Mouse (Mus musculus) liver, adult 10 weeks (tissue): ENCODE results near the gene Rraga. TPM values are rescaled to one million over a fixed set of nuclear protein-coding genes. Genes with fewer than 3 reads are reported as not detected.

Source experiments
- polyA plus RNA-seq: library from polyadenylated mRNA; stranded (reverse); fragments of 350-450 nt; fragmentation: Illumina TruSeq; extraction: RNeasy Lipid Tissue Mini Kit (QIAGEN cat#74804); gene quantifications from one replicate; pipeline ENCODE4 v1.2.3, GENCODE M21; 2014; ENCODE audit warnings: low read depth, low replicate concordance

Gene Rraga
- 48.0 TPM for polyA plus RNA-seq

DNA sequence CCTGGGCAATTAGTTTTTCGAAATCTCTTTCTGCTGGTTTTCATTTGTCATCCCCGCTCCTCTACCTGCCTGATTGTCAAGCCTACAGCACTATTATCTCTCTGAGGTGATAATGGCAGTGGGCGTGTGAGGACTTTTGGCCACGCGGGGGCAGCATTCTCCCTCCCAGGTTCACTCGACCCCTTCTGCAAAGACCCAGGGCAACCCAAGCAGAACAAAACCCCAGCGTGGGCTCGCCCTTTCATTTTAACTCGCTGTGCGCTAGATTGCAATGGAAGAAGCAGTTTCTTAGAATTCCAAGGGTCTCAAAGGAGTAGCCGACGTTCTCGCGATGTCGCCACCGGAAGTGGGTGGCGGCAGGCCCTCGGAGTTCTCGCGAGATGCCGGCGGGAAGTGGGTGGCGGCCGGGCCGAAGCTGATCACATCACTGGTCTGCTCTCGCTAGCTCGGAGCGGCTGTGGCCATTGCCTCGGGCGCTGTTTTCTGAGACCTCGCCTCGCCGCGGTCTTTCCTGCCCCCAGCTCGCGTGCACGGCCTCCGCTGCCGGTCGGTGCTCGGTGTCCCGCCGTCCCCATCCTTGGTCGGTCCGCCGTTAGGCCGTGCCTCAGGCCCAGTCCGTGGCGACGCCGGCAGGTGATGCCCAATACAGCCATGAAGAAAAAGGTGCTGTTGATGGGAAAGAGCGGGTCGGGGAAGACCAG is at the start of gene Rraga:
Gene Rraga, plus strand, starts transcription at position 386 of the 701 bp plus-strand sequence.

DNA sequence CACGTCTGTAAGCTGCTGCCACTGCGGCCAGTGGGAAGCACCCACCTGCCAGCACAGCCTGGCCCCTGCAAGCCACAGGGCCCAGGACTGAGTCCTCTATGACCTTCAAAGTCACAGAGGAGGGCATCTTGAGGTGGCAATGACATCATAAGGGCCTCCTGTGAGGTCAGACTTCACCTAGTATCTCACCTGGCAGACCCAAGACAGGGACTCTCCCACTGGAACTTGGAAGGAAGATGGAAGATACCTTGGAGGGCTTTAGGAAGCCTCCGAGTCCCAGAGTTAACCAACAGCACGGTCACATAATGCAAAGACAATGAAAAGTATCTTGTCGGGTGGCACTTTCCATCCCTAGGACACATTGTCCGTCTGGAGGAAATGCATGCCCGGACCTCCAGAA is 17.2 kb upstream of the Rraga start, which contains the start of gene Saxo1:
Gene Saxo1, minus strand, starts transcription at position 101 of the 400 bp plus-strand sequence.

DNA sequence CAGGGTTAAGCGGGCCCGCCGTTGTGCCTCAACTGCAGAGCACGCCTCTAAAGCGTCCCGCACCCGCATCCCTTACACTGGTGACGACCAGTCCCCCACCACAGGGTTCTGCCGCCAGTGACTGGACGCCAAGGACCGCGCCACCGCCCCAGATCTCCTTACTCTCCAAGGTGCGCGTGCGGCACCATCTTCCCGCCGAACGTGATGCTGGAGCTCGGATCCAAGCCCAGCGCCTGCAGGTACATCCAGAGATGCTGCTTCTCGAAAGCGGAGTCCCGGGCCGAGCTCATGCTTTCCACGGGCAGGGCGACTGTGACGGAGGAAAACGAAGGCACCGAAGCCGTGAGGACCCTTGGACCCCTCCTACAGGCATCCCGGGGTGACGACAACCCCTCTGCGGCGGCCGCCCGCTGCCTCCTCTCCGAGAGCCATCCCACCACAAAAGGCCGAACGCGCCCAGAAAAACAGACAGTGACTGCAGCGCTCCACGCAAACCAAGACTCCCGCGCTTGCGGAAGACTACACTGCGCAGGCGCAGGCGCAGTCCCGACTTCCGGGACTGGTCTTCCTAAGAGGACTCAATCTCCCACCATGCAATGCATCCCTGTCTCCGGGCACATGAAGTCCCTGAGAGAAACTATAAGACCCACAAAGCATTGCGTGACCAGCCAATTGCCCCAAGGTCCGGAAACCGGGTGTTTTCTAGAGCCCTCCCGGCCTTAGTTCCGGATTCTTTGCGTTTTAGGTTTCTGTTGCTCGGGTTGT is 36.2 kb downstream of the Rraga start, which contains the start of gene Haus6:
Gene Haus6, minus strand, starts transcription at position 532 of the 765 bp plus-strand sequence.

Other genes with a start within 250 kb of the Rraga start
- gene Saxo1, start 17.3 kb upstream of the Rraga start, polyA plus RNA-seq = not detected
- gene Haus6, start 36.4 kb downstream of the Rraga start, polyA plus RNA-seq = 4.3 TPM
- 129 TPM for gene Plin2, start 94.4 kb downstream of the Rraga start, polyA plus RNA-seq
- 17.5 TPM for gene Dennd4c, start 172.9 kb downstream of the Rraga start, polyA plus RNA-seq